In genomic region chr11:78600926-78601590, GRCm38 (mm10) we compare ENCODE assay signal across 20 mouse cellular contexts. TPM values are rescaled to one million over a fixed set of nuclear protein-coding genes. Genes with fewer than 3 reads are reported as not detected.
DNase-seq lines count a peak whose midpoint lies in the region; ATAC-seq and TF ChIP-seq lines count a peak whose summit lies in the region.
"Had no signal": no experiment of that assay in that cellular context is flagged by ENCODE, and none has a peak within 500 bp of the region (broad histone marks: within the 10 kb centered on the region; RNA-seq: fewer than 3 reads in every experiment).

No protein-coding gene starts in this region.

- H3K4me1 ChIP-seq in kidney, adult 2 months (ENCODE audit: control insufficient read depth, insufficient read depth, low read length), result peaks cover 4% of the 10 kb centered on the region; the same call in 1 of the 2 replicates
- H3K4me1 ChIP-seq in lung, embryonic 15.5 days, result 0 out of 2 replicates have a peak, but pooled peaks cover 17% of the 10 kb centered on the region

- no peak overlapping the region for H3K9ac ChIP-seq in lung, embryonic 15.5 days
- H3K9ac ChIP-seq: hindbrain, embryonic 15.5 days had no signal

- no peaks in the 10 kb centered on the region for H3K9me3 ChIP-seq in lung, embryonic 15.5 days
- H3K9me3 ChIP-seq: hindbrain, embryonic 15.5 days; midbrain, embryonic 10.5 days had no signal

- WGBS in kidney, adult 2 months, result 70% methylated on average over 4 of the region's 4 CpGs
- WGBS in lung, embryonic 15.5 days, result 36% methylated on average over 4 of the region's 4 CpGs

- peak overlapping the region; percentile 56 for H3K27ac ChIP-seq in kidney, adult 2 months (ENCODE audit: insufficient read depth, low read depth, low read length)
- 0 out of 2 replicates have a peak overlapping the region, but pooled peaks have one; percentile 5 for H3K27ac ChIP-seq in lung, embryonic 15.5 days
- H3K27ac ChIP-seq: hindbrain, embryonic 15.5 days; midbrain, embryonic 10.5 days had no signal

- ATAC-seq in lung, embryonic 15.5 days (ENCODE audit: borderline replicate concordance, extremely low read depth, low FRiP score, low TSS enrichment), result no peak
- ATAC-seq in inflammation-experienced regulatory T-cells, adult 6 months, result no peak
- ATAC-seq: activated CD4-positive, CD25-positive, alpha-beta regulatory T cell, adult 4 months; forebrain, embryonic 16.5 days; intestine, postnatal 0 days; Patski had no signal

- H3K4me3 ChIP-seq in kidney, adult 2 months (ENCODE audit: insufficient read depth, low read depth, low read length), result no peak overlapping the region
- no peak overlapping the region for H3K4me3 ChIP-seq in lung, embryonic 15.5 days
- H3K4me3 ChIP-seq: hindbrain, embryonic 15.5 days; midbrain, embryonic 10.5 days had no signal

- no peak overlapping the region for H3K4me2 ChIP-seq in lung, embryonic 15.5 days
- H3K4me2 ChIP-seq: heart, embryonic 11.5 days; hindbrain, embryonic 15.5 days had no signal

- DNase-seq in kidney, adult 2 months, result no peak
- no peak for DNase-seq in kidney, postnatal 36 days
- no peak for DNase-seq in lung, postnatal 10 days
- peak; percentile 70 for DNase-seq in brain, adult 2 months (ENCODE audit: low read depth, low spot score)
- peak; percentile 50 for DNase-seq in telencephalon, adult 2 months (ENCODE audit: low read depth, low spot score)
- no peak for DNase-seq in ovary, postnatal 10 days (ENCODE audit: low spot score)
- DNase-seq: cerebellum, adult 18-20 months; heart, postnatal 14 days; kidney, postnatal 10 days; liver; right cerebral cortex, adult 18-20 months had no signal

- no peaks in the 10 kb centered on the region for H3K36me3 ChIP-seq in kidney, adult 2 months (ENCODE audit: control insufficient read depth, insufficient read depth, low read length)
- H3K36me3 ChIP-seq in lung, embryonic 15.5 days, result no peaks in the 10 kb centered on the region
- H3K36me3 ChIP-seq: hindbrain, embryonic 15.5 days had no signal

- TF ChIP-seq POLR2A in kidney, adult 2 months (IDR thresholded peaks at IDR 0.05; ENCODE audit: low read depth, low read length), result no peak

- no peaks in the 10 kb centered on the region for H3K27me3 ChIP-seq in kidney, adult 2 months (replicated peaks; ENCODE audit: control insufficient read depth, insufficient read depth, low read length)
- H3K27me3 ChIP-seq in lung, embryonic 15.5 days, result no peaks in the 10 kb centered on the region
- H3K27me3 ChIP-seq: hindbrain, embryonic 15.5 days; Patski had no signal

- no peak for TF ChIP-seq CTCF in kidney, adult 2 months (conservative IDR thresholded peaks at IDR 0.05; ENCODE audit: insufficient read depth, insufficient read length, low read depth, low read length)

RNA-seq across cellular contexts. Expression of gene Tmem97, which starts 50.5 kb away (rescaled TPM):
- 34.4 and 41.9 TPM in 2 replicates for polyA plus RNA-seq in kidney, adult 2 months (2012; rRNA removed)
- 73.2 and 79.5 TPM in 2 replicates for polyA plus RNA-seq in lung, embryonic 15.5 days (2015; fragmentation: Nextera tagmentation; extraction: Ambion mirVana)
- 10 to 100 TPM; 15.0 to 38.9 (median 18.8) TPM for polyA plus RNA-seq in inflammation-experienced regulatory T-cells, adult 6 months (2017; shearing (Covaris generic))

Comparison
In these comparisons a context has a peak if more than half of its experiments do, and no peak if none do; other contexts are left out.
1. DNase-seq: peak in brain, adult 2 months (single experiment) and telencephalon, adult 2 months (single experiment); none in kidney, adult 2 months (single experiment), kidney, postnatal 36 days (0 of 2), lung, postnatal 10 days (single experiment) and ovary, postnatal 10 days (single experiment).